Mouse (Mus musculus) liver, embryonic 14.5 days (tissue): ENCODE measurements at regions not wholly inside any gene's neighbourhood (a gene's known extent, or its start where the extent isn't known, plus 50 kb on each side); places are given as distances from the start of the nearest gene placed in this dataset.

Source experiments
- ATAC-seq: fragments of 200-750 bp; cut with Nextera tagmentation; 2 replicates; pipeline ENCODE4 v1.8.0; 2017; ENCODE audit warnings: moderate number of reproducible peaks, mild to moderate bottlenecking, moderate library complexity; ENCODE audit not compliant: insufficient read depth
- DNase-seq, 3 experiments: peaks; one replicate each; pipeline ENCODE4 v3.0.0-alpha.2; 2012 to 2013; ENCODE audit warnings: low read depth in 3 of 3, low spot score in 3 of 3
- H3K27ac ChIP-seq: fragments of 300-500 bp; sonication (generic); 2 replicates; pipeline ENCODE4 v1.5.1; 2014; ENCODE audit warnings: moderate library complexity, mild to moderate bottlenecking, control low read depth, inconsistent platforms
- H3K27me3 ChIP-seq: fragments of 300-500 bp; sonication (generic); 2 replicates; pipeline ENCODE4 v1.6.1; 2014; ENCODE audit warnings: mild to moderate bottlenecking, low read length, moderate library complexity; ENCODE audit not compliant: control insufficient read depth, insufficient read depth
- H3K36me3 ChIP-seq: fragments of 300-500 bp; sonication (generic); replicated peaks from 2 replicates; pipeline ENCODE4 v1.6.1; 2014; ENCODE audit warnings: low read depth; ENCODE audit not compliant: control insufficient read depth, insufficient read depth
- H3K4me1 ChIP-seq, 2 experiments: fragments of 200-500 bp in 1 of 2; fragments of 300-500 bp in 1 of 2; sonication (generic) in 1 of 2; replicated peaks; 2 replicates each; pipeline ENCODE4 v1.6.1; 2012 to 2014; ENCODE audit warnings: antibody characterized with exemption in 1 of 2, inconsistent platforms in 1 of 2, low read length in 1 of 2; ENCODE audit not compliant: control insufficient read depth in 2 of 2, insufficient read depth in 2 of 2
- H3K4me2 ChIP-seq: fragments of 300-500 bp; sonication (generic); 2 replicates; pipeline ENCODE4 v1.6.1; 2014; ENCODE audit warnings: low read depth, mild to moderate bottlenecking, control low read depth, moderate library complexity
- H3K4me3 ChIP-seq, 2 experiments: fragments of 200-500 bp in 1 of 2; fragments of 300-500 bp in 1 of 2; sonication (generic) in 1 of 2; 2 replicates each; pipeline ENCODE4 v1.5.1; 2012 to 2014; ENCODE audit warnings: low read depth in 2 of 2, low read length in 2 of 2, mild to moderate bottlenecking in 2 of 2, control low read depth in 1 of 2, inconsistent platforms in 1 of 2, moderate library complexity in 1 of 2; ENCODE audit not compliant: insufficient read depth in 1 of 2
- H3K9ac ChIP-seq: fragments of 300-500 bp; sonication (generic); replicated peaks from 2 replicates; pipeline ENCODE4 v1.6.1; 2014; ENCODE audit warnings: mild to moderate bottlenecking, control low read depth, moderate library complexity
- H3K9me3 ChIP-seq: fragments of 300-500 bp; sonication (generic); 2 replicates; pipeline ENCODE4 v1.6.1; 2016; ENCODE audit warnings: low read length, mixed read lengths; ENCODE audit not compliant: control insufficient read depth
- CTCF ChIP-seq: IDR thresholded peaks from 2 replicates; pipeline ENCODE4 v1.5.1; 2016; ENCODE audit warnings: antibody characterized with exemption, low read depth, control low read depth
- EP300 ChIP-seq: IDR thresholded peaks from 2 replicates; pipeline ENCODE4 v1.6.1; 2016; ENCODE audit warnings: antibody characterized with exemption, low read depth
- WGBS: fragments of 180-500 bp; shearing (Covaris S2); extraction: QIAGEN DNeasy Blood & Tissue Kit; methylation state at CpG from one replicate; pipeline ENCODE4 v1.1.7; 2014; ENCODE audit not compliant: insufficient replicate concordance; 5-methylcytosine and 5-hydroxymethylcytosine counted together

DNA sequence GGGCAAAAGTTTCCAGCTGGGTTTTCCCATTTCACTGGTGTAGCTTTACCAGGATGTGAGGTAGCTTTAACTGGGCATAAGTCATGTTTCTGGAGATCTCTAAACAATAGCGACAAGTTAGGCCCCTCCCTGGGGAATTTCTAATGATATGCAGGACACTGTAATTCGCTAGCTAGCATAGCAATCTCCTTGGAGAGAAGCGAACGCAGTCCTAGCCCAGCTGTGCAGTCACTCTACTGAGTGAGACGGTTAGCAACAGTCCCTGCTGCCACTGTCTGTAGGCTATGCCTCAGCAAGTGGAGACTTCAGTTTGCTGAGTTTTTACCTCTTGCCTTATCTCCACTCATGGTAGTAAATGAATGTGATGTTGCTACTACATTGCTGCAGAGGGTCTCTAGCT lies 416.1 kb downstream of the Pros1 start:
- H3K27ac ChIP-seq, result no peak overlapping the region
- no peaks in the 10 kb centered on the region for H3K4me1 ChIP-seq
- H3K9ac ChIP-seq, result no peak overlapping the region
- DNase-seq (no peak), ATAC-seq (no peak)
- H3K4me3 ChIP-seq, result no peak overlapping the region
- no peaks in the 10 kb centered on the region for H3K27me3 ChIP-seq
- TF ChIP-seq EP300, result no peak
- H3K36me3 ChIP-seq, result no peaks in the 10 kb centered on the region
- no peak overlapping the region for H3K4me2 ChIP-seq
- no peaks in the 10 kb centered on the region for H3K9me3 ChIP-seq
- WGBS, result 43% methylated on average over 5 of the region's 5 CpGs

DNA sequence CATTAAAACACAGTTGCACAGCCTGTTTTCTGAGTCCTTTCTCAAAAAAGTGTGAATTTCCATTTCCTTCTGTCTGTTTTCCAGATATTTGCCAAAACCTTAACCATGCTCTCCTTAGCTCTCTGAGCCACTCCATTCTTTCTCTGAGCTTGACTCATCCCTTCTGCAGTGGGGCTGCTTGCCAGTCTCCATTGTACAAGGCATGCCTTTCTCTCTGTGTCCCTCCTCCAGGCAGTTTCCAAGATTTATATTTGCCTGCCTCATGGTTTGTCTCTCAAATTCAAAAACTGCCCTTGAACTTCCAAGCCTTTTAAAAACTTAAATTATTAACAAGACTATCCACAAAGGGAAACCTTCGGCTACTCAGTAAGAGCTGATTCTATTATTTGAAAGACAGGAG lies 423.4 kb downstream of the Pros1 start:
- ATAC-seq, result no peak
- H3K27me3 ChIP-seq, result no peaks in the 10 kb centered on the region
- no peak for TF ChIP-seq EP300
- TF ChIP-seq CTCF, result no peak
- H3K27ac ChIP-seq, result no peak overlapping the region
- WGBS, result 63% methylated on average over 1 of the region's 1 CpGs
- H3K9me3 ChIP-seq, result no peaks in the 10 kb centered on the region
- no peak overlapping the region for H3K4me3 ChIP-seq
- no peaks in the 10 kb centered on the region for H3K4me1 ChIP-seq
- no peaks in the 10 kb centered on the region for H3K36me3 ChIP-seq
- H3K9ac ChIP-seq, result no peak overlapping the region
- H3K4me2 ChIP-seq, result no peak overlapping the region
- no peak for DNase-seq

DNA sequence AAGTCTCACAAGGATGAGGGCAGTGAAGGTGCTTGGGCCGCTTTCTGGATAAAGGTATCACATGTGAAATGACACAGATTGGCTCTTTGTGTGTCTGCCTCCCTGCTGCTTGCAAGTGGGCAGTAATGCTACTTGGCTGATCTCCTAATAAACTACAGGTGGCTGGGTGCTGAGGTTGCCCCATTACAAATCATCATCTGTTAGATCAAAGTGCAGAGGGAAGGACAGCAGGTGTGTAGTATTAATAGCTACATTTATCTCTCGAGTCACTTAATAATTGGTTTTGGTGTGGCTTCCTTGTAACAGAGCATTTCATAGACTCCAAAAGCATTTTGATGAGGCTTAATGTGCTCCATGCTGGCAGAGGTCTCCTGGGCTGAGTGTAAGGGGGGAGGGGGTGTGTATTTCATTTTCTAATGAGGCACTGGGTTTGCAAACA lies 424.2 kb downstream of the Pros1 start:
- TF ChIP-seq CTCF (no peak), EP300 (no peak)
- no peaks in the 10 kb centered on the region for H3K27me3 ChIP-seq
- no peaks in the 10 kb centered on the region for H3K36me3 ChIP-seq
- 49% methylated on average over 2 of the region's 2 CpGs for WGBS
- H3K9me3 ChIP-seq, result no peaks in the 10 kb centered on the region
- ATAC-seq, result no peak
- no peak overlapping the region for H3K4me3 ChIP-seq
- no peak overlapping the region for H3K27ac ChIP-seq
- DNase-seq, result no peak
- no peaks in the 10 kb centered on the region for H3K4me1 ChIP-seq
- no peak overlapping the region for H3K4me2 ChIP-seq
- H3K9ac ChIP-seq, result no peak overlapping the region

DNA sequence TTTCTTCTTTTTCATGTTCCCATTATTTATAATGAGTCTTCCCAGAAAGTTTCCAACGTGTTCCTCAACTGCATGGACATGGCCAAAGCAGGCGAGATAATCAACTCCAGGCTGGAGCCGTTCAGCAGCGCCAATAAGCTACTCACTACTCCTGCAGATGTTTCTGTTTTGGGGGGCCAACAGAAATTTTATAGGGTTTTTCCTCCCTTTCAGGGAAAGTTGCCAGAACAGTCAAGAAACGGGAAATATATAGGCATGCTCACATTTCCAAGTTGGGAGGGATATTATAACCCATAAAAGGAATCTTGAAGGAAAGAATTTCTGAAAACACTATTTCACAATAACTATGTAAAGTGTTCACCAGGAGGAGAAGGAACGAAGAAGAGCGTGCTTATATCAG lies 433.5 kb downstream of the Pros1 start:
- Histone ChIP-seq H3K4me3 (no peak overlapping the region), H3K4me1 (no peaks in the 10 kb centered on the region), H3K9me3 (no peaks in the 10 kb centered on the region), H3K27ac (no peak overlapping the region), H3K4me2 (no peak overlapping the region), H3K9ac (no peak overlapping the region), H3K27me3 (no peaks in the 10 kb centered on the region), H3K36me3 (no peaks in the 10 kb centered on the region)
- TF ChIP-seq EP300 (no peak), CTCF (no peak)
- ATAC-seq (no peak), DNase-seq (no peak)
- 61% methylated on average over 7 of the region's 7 CpGs for WGBS

DNA sequence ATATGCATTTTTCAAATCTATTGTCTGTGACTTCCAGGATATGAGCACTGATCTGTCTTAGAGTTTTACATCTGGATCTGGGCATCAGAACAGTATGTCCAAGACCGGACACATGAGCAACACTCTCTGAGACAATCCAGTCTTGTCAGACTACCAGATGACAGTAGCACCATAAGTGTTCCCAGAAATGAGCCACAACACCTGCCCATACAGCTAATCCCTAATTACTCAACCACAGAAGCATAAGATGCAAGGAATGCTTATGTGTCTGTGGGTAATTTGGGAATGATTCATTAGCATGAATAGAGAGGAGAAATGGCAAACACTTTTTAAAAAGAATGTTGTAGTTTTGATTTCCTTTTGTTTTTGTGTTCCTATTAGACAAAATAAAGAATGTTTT lies 457.6 kb downstream of the Pros1 start:
- WGBS, result 76% methylated on average over 1 of the region's 1 CpGs
- no peak for ATAC-seq
- Histone ChIP-seq H3K4me2 (no peak overlapping the region), H3K9ac (no peak overlapping the region), H3K9me3 (no peaks in the 10 kb centered on the region), H3K4me3 (no peak overlapping the region), H3K27me3 (no peaks in the 10 kb centered on the region), H3K27ac (no peak overlapping the region), H3K36me3 (no peaks in the 10 kb centered on the region), H3K4me1 (no peaks in the 10 kb centered on the region)
- TF ChIP-seq EP300 (no peak), CTCF (no peak)
- no peak for DNase-seq

DNA sequence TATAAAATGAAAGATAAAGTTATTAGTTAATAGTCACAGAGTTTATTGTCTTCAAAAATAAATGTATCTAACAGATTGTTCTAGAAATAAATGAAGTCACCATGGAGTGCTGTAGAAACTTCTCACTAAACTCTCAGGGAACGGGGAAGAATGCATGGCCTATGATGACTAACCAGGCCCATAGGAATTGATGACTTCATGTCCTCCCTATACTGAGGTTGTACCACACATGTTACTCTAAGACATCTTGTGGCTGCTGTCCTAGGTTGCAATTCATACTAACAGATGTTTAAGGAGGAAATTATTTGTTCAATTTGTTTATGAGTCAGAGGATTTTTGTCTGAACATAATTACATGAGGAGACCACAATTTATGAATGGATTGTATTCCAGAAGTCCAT lies 459.4 kb downstream of the Pros1 start:
- TF ChIP-seq EP300 (no peak), CTCF (no peak)
- Histone ChIP-seq H3K4me3 (no peak overlapping the region), H3K9me3 (no peaks in the 10 kb centered on the region), H3K36me3 (no peaks in the 10 kb centered on the region), H3K9ac (no peak overlapping the region), H3K4me2 (no peak overlapping the region), H3K4me1 (no peaks in the 10 kb centered on the region), H3K27ac (no peak overlapping the region), H3K27me3 (no peaks in the 10 kb centered on the region)
- 71% methylated on average over 1 of the region's 1 CpGs for WGBS
- no peak for DNase-seq
- no peak for ATAC-seq
